Mouse (Mus musculus): ENCODE measurements around the gene Cysrt1. TPM values are rescaled to one million over a fixed set of nuclear protein-coding genes. Genes with fewer than 3 reads are reported as not detected.

The Cysrt1 gene
- polyA plus RNA-seq, 1 experiment = 0.25 TPM

DNA sequence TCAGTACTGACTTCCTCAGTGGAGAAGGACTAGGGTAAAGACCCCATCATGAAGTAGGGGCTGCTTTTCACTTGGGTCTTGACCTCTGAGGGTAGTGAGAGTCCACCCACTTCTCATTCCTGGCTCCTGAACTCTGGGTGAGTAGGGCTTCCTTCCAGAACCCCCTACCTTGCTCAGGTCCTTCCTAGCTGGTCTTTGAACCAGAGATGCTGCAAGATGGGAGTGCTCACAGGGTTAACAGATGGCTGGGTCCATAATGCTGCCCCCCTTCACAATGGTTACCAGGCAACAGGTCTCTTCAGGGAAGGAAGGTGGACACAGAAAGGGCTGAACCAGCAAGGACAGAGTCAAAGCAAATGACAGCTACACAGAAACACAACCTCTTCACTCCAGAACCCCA, 23.8 kb downstream of the Cysrt1 start, which contains the start of gene Fam166a:
Gene Fam166a, plus strand, starts transcription at position 301 of the 400 bp plus-strand sequence.
- peaks cover 19% of the 10 kb centered on the region for H3K36me3 ChIP-seq (ENCODE audit: control insufficient read depth, insufficient read depth)
- peaks cover 4% of the 10 kb centered on the region for H3K79me3 ChIP-seq (ENCODE audit: low read depth)
- peaks cover 9% of the 10 kb centered on the region for H3K79me2 ChIP-seq (ENCODE audit: control insufficient read depth, insufficient read depth)
- no peak within 1 kb of the TSS for H3K4me3 ChIP-seq (ENCODE audit: insufficient read depth, poor library complexity, severe bottlenecking)
- TF ChIP-seq FOSL1 (IDR thresholded peaks at IDR 0.05; ENCODE audit: insufficient read depth, low read length, poor library complexity, severe bottlenecking) (no peak), CTCF (IDR thresholded peaks at IDR 0.05; ENCODE audit: control insufficient read depth, insufficient read depth, insufficient read length) (no peak), MAX (IDR thresholded peaks at IDR 0.05) (no peak), USF1 (IDR thresholded peaks at IDR 0.05; ENCODE audit: low read depth) (no peak)
- H3K27me3 ChIP-seq (ENCODE audit: control insufficient read depth, insufficient read depth, insufficient read length) = no peaks in the 10 kb centered on the region
- H3ac ChIP-seq (ENCODE audit: control insufficient read depth, insufficient read length, low read depth) = no peak within 1 kb of the TSS

DNA sequence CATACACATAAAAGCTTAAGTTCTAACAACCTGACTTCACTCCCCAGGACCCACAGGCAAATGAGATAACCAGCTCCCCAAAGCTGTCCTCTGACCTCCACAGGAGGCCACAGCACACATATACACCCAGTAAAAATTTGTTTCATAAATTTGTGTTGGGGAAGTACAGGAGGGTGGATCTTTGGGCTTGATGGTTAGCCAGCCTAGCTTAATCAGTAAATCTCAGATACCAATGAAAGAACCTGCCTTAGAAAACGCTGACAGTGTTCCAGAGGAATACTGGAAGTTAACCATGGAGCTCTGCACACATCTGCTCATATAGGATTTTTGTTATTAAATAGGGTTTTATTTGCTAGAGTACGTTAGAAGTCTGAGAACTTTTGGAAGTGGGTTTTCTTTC, 24.6 kb downstream of the Cysrt1 start:
- peaks cover 11% of the 10 kb centered on the region for H3K36me3 ChIP-seq (ENCODE audit: control insufficient read depth, insufficient read depth)
- peaks cover 1% of the 10 kb centered on the region for H3K79me3 ChIP-seq (ENCODE audit: low read depth)
- H3K27me3 ChIP-seq (ENCODE audit: control insufficient read depth, insufficient read depth, insufficient read length) = no peaks in the 10 kb centered on the region
- H3K4me3 ChIP-seq (ENCODE audit: insufficient read depth, poor library complexity, severe bottlenecking) = no peak overlapping the region
- peaks cover 1% of the 10 kb centered on the region for H3K79me2 ChIP-seq (ENCODE audit: control insufficient read depth, insufficient read depth)
- H3ac ChIP-seq (ENCODE audit: control insufficient read depth, insufficient read length, low read depth) = no peak overlapping the region
- TF ChIP-seq MYOG (IDR thresholded peaks at IDR 0.05; ENCODE audit: control insufficient read depth, extremely low read depth, insufficient read length) (no peak), MAX (IDR thresholded peaks at IDR 0.05) (no peak), USF1 (IDR thresholded peaks at IDR 0.05; ENCODE audit: low read depth) (no peak), CEBPB (IDR thresholded peaks at IDR 0.05; ENCODE audit: low read depth) (no peak), CTCF (IDR thresholded peaks at IDR 0.05; ENCODE audit: control insufficient read depth, insufficient read depth, insufficient read length) (no peak), MYOD1 (IDR thresholded peaks at IDR 0.05; ENCODE audit: control insufficient read depth, insufficient read length, low read depth) (no peak), FOSL1 (IDR thresholded peaks at IDR 0.05; ENCODE audit: insufficient read depth, low read length, poor library complexity, severe bottlenecking) (no peak)

DNA sequence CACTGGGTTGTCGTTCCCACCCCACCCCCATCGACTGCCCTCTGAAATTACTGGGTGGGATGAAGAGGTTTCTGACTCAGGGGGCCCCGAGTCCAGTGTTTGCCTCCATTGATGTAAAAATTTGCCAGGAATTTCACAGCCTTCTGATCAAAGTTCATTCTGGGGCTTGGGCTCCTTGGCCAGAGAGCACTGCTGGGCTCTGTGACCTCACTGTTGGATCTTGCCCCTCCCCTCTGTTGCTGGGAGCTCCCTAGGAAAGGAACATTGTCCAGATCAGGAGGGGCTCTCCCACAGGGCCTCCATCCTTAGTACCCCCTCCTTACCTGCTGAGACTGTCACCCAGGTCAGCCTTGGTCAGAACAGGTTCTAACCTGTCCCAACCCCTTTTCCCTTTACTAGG, 27.8 kb downstream of the Cysrt1 start, which contains the start of gene Stpg3:
Gene Stpg3, minus strand, starts transcription at position 194 of the 400 bp plus-strand sequence.
- H3K36me3 ChIP-seq (ENCODE audit: control insufficient read depth, insufficient read depth) = peaks cover 5% of the 10 kb centered on the region
- H3K27me3 ChIP-seq (ENCODE audit: control insufficient read depth, insufficient read depth, insufficient read length) = no peaks in the 10 kb centered on the region
- TF ChIP-seq USF1 (IDR thresholded peaks at IDR 0.05; ENCODE audit: low read depth) (no peak), CTCF (IDR thresholded peaks at IDR 0.05; ENCODE audit: control insufficient read depth, insufficient read depth, insufficient read length) (no peak), MYOD1 (IDR thresholded peaks at IDR 0.05; ENCODE audit: control insufficient read depth, insufficient read length, low read depth) (no peak), FOSL1 (IDR thresholded peaks at IDR 0.05; ENCODE audit: insufficient read depth, low read length, poor library complexity, severe bottlenecking) (no peak), MYOG (IDR thresholded peaks at IDR 0.05; ENCODE audit: control insufficient read depth, extremely low read depth, insufficient read length) (no peak), CEBPB (IDR thresholded peaks at IDR 0.05; ENCODE audit: low read depth) (no peak), MAX (IDR thresholded peaks at IDR 0.05) (no peak)
- H3ac ChIP-seq (ENCODE audit: control insufficient read depth, insufficient read length, low read depth) = no peak within 1 kb of the TSS
- H3K79me3 ChIP-seq (ENCODE audit: low read depth) = peaks cover 16% of the 10 kb centered on the region
- no peak within 1 kb of the TSS for H3K4me3 ChIP-seq (ENCODE audit: insufficient read depth, poor library complexity, severe bottlenecking)
- H3K79me2 ChIP-seq (ENCODE audit: control insufficient read depth, insufficient read depth) = peaks cover 19% of the 10 kb centered on the region

DNA sequence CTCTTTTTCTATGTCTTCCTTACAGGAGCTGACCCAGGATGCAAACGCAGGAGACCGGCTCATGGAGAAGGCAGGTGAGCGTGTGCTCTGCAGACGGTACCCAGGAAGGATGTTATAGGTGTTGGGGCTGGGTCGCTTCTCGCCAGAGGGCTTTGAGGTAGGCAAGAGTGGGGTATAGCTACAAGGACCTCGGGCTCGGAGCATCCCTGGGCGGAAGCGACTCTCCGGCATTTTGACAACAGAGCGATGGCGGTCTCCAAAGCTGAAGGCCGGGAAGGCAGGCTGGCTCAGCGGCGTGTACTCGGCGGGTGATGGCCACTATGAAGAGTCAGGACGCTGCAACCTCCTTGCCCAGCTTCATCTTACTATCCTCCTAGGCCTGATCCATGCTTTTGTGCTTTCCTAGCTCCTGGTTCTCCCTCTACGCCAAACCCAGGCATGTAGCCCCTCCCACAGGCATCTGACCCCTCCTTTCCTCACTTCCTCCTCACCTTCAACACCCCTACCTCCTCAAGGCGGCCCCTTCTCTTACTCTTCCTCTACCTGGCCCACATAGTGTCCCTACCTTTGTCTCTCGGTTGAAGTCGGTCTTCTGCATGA, 28.9 kb downstream of the Cysrt1 start:
- Histone ChIP-seq H3K36me3 (ENCODE audit: control insufficient read depth, insufficient read depth) (peaks cover 10% of the 10 kb centered on the region), H3ac (ENCODE audit: control insufficient read depth, insufficient read length, low read depth) (no peak overlapping the region), H3K79me3 (ENCODE audit: low read depth) (peaks cover 22% of the 10 kb centered on the region), H3K27me3 (ENCODE audit: control insufficient read depth, insufficient read depth, insufficient read length) (no peaks in the 10 kb centered on the region), H3K79me2 (ENCODE audit: control insufficient read depth, insufficient read depth) (peaks cover 29% of the 10 kb centered on the region), H3K4me3 (ENCODE audit: insufficient read depth, poor library complexity, severe bottlenecking) (no peak overlapping the region)
- TF ChIP-seq MYOD1 (IDR thresholded peaks at IDR 0.05; ENCODE audit: control insufficient read depth, insufficient read length, low read depth) (no peak), FOSL1 (IDR thresholded peaks at IDR 0.05; ENCODE audit: insufficient read depth, low read length, poor library complexity, severe bottlenecking) (no peak), MYOG (IDR thresholded peaks at IDR 0.05; ENCODE audit: control insufficient read depth, extremely low read depth, insufficient read length) (no peak), CTCF (IDR thresholded peaks at IDR 0.05; ENCODE audit: control insufficient read depth, insufficient read depth, insufficient read length) (no peak), CEBPB (IDR thresholded peaks at IDR 0.05; ENCODE audit: low read depth) (no peak), USF1 (IDR thresholded peaks at IDR 0.05; ENCODE audit: low read depth) (no peak), MAX (IDR thresholded peaks at IDR 0.05) (no peak)

DNA sequence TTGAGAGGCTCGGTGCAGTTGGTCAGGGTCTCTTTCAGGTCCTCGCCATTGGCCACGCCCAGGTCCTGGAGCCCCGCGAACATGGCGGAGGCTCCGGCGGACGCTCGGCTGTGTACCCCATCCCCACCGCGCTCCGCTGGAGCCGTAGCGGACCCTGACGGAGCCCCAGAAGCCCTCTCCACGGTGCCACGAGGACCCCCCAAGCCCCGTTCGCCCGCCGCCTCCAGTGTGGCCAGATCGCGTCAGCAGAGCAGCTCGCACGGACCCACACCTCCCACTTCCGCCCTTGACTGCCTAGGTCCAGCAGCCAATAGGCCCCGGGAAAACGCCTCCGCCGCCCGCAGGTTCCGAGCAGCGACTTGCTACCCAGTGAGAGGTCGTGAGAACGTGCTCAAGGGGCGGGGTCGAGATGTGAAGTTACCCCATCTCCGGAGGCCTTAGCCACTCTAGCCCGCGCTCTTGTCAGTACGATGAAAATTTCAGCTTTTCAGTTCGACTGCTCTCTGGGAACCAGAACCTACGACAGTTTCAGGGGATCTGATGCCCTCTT, 31.1 kb downstream of the Cysrt1 start, which contains the start of gene Nelfb:
Gene Nelfb, minus strand, starts transcription at position 369 of the 550 bp plus-strand sequence.
- peaks cover 35% of the 10 kb centered on the region for H3K79me3 ChIP-seq (ENCODE audit: low read depth)
- peak within 1 kb of the TSS; percentile 93 for H3K4me3 ChIP-seq (ENCODE audit: insufficient read depth, poor library complexity, severe bottlenecking)
- H3K27me3 ChIP-seq (ENCODE audit: control insufficient read depth, insufficient read depth, insufficient read length) = no peaks in the 10 kb centered on the region
- peaks cover 50% of the 10 kb centered on the region for H3K79me2 ChIP-seq (ENCODE audit: control insufficient read depth, insufficient read depth)
- H3ac ChIP-seq (ENCODE audit: control insufficient read depth, insufficient read length, low read depth) = peak within 1 kb of the TSS; percentile 59
- TF ChIP-seq MYOD1 (IDR thresholded peaks at IDR 0.05; ENCODE audit: control insufficient read depth, insufficient read length, low read depth) (no peak), MAX (IDR thresholded peaks at IDR 0.05) (peak; percentile 63), CTCF (IDR thresholded peaks at IDR 0.05; ENCODE audit: control insufficient read depth, insufficient read depth, insufficient read length) (no peak)
- H3K36me3 ChIP-seq (ENCODE audit: control insufficient read depth, insufficient read depth) = peaks cover 22% of the 10 kb centered on the region
